8 mouse cellular contexts compared by ENCODE assay signal in the genomic region with DNA sequence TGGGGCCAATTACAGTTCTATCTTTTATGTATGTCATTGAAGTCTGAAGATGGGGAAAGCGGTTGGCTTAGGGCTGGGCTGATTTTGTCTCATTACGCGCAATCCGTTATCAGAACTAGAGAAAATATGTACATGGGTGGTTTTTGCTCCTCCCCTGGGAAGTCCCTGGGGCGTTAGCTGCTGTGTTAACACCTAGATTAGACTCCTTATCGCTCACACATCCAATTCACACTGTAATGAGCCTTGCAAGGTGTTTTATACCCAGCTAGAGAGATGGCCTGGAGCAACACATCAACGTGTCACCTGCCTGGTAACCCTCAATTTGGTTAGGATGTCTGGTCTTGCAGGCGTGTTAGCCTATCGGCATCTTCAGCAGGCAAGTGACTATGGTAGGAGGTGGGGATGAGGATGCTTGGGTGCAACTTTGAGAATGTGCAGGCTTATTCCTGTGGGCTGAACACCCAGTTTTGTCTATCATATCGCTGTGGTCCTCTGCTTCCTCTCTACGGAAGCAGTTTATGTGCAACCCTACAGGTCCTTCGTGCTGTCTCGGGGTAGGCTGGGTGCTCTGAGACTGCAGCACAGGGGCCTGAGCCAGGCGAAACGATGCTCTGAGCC. TPM values are rescaled to one million over a fixed set of nuclear protein-coding genes. Genes with fewer than 3 reads are reported as not detected.
A peak's percentile ranks its signal among the peaks of the same experiment; 100 is the strongest.
DNase-seq lines count a peak whose midpoint lies in the region; ATAC-seq lines count a peak whose summit lies in the region.

No protein-coding gene starts in this region.

- H3K27me3 ChIP-seq in megakaryocyte, embryonic 14.5 days (replicated peaks), result no peaks in the 10 kb centered on the region
- H3K27me3 ChIP-seq in limb, embryonic 11.5 days (ENCODE audit: control insufficient read depth, insufficient read depth, low read length), result no peaks in the 10 kb centered on the region
- no peaks in the 10 kb centered on the region for H3K27me3 ChIP-seq in neural tube, embryonic 13.5 days

- H3K9ac ChIP-seq in limb, embryonic 11.5 days (ENCODE audit: low read length), result no peak overlapping the region
- peak overlapping the region; percentile 100 for H3K9ac ChIP-seq in neural tube, embryonic 13.5 days

- WGBS in limb, embryonic 11.5 days, result 72% methylated on average over 15 of the region's 15 CpGs
- WGBS in neural tube, embryonic 13.5 days, result 76% methylated on average over 15 of the region's 15 CpGs

- H3K4me1 ChIP-seq in megakaryocyte, embryonic 14.5 days, result peaks cover 87% of the 10 kb centered on the region
- H3K4me1 ChIP-seq in limb, embryonic 11.5 days (ENCODE audit: control insufficient read depth, insufficient read depth, low read length), result peaks cover 37% of the 10 kb centered on the region
- H3K4me1 ChIP-seq in neural tube, embryonic 13.5 days (replicated peaks), result peaks cover 73% of the 10 kb centered on the region

- peaks cover 33% of the 10 kb centered on the region for H3K36me3 ChIP-seq in megakaryocyte, embryonic 14.5 days (replicated peaks; ENCODE audit: low read length)
- H3K36me3 ChIP-seq in limb, embryonic 11.5 days (ENCODE audit: control insufficient read depth, insufficient read depth, low read length), result peaks cover 3% of the 10 kb centered on the region; the same call in 1 of the 2 replicates
- peaks cover 35% of the 10 kb centered on the region for H3K36me3 ChIP-seq in neural tube, embryonic 13.5 days

- peak overlapping the region; percentile 94 for H3K4me2 ChIP-seq in limb, embryonic 11.5 days (ENCODE audit: low read depth, severe bottlenecking)
- peak overlapping the region; percentile 99 for H3K4me2 ChIP-seq in neural tube, embryonic 13.5 days

- no peak for ATAC-seq in megakaryocyte, adult 5-6 weeks (ENCODE audit: poor library complexity, severe bottlenecking)
- peak; percentile 26 for ATAC-seq in erythroblast, adult 5-6 weeks (replicated peaks; ENCODE audit: low FRiP score, poor library complexity, severe bottlenecking)
- no peak for ATAC-seq in limb, embryonic 11.5 days (ENCODE audit: insufficient number of reproducible peaks, low FRiP score, low TSS enrichment, low read depth)
- no peak for ATAC-seq in neural tube, embryonic 13.5 days (ENCODE audit: low read depth)

- peak overlapping the region; percentile 96 for H3K4me3 ChIP-seq in megakaryocyte, embryonic 14.5 days (replicated peaks)
- peak overlapping the region; percentile 98 for H3K4me3 ChIP-seq in limb, embryonic 11.5 days (ENCODE audit: low read depth, low read length)
- H3K4me3 ChIP-seq in neural tube, embryonic 13.5 days, result peak overlapping the region; percentile 98

- peak overlapping the region; percentile 49; the same call in 1 of the 2 replicates for H3K27ac ChIP-seq in limb, embryonic 11.5 days (replicated peaks; ENCODE audit: low read depth, low read length)
- peak overlapping the region; percentile 98 for H3K27ac ChIP-seq in neural tube, embryonic 13.5 days (replicated peaks)

- peak; percentile 22 for DNase-seq in limb, embryonic 11.5 days (ENCODE audit: low spot score)
- DNase-seq in cerebellum, adult 9-10 months, result no peak
- no peak for DNase-seq in thymus, adult 18-20 months
- DNase-seq in kidney, adult 11 months, result no peak

- no peaks in the 10 kb centered on the region for H3K9me3 ChIP-seq in megakaryocyte, embryonic 14.5 days
- no peaks in the 10 kb centered on the region for H3K9me3 ChIP-seq in limb, embryonic 11.5 days (ENCODE audit: control insufficient read depth, low read length)
- H3K9me3 ChIP-seq in neural tube, embryonic 13.5 days, result no peaks in the 10 kb centered on the region

RNA-seq across cellular contexts. Expression of gene Ehbp1l1, which starts 1.0 kb away (rescaled TPM):
- 203 and 207 TPM in 2 replicates for polyA plus RNA-seq in megakaryocyte, embryonic 14.5 days (2012; ENCODE audit: insufficient read depth, low replicate concordance)
- 30.8 and 31.0 TPM in 2 replicates for total RNA-seq in megakaryocyte, adult 5-6 weeks (2015)
- total RNA-seq in megakaryocyte, adult 5-6 weeks (2017), result 118 and 119 TPM in 2 replicates
- 27.5 and 57.9 TPM in 2 replicates for total RNA-seq in erythroblast, adult 5-6 weeks (2015; ENCODE audit: low replicate concordance)
- 236 and 446 TPM in 2 replicates for total RNA-seq in erythroblast, adult 5-6 weeks (2017; ENCODE audit: low replicate concordance)
- polyA plus RNA-seq in limb, embryonic 11.5 days (2014; fragmentation: Nextera tagmentation; extraction: Ambion mirVana), result 5.8 and 6.1 TPM in 2 replicates
- 8.3 and 9.6 TPM in 2 replicates for polyA plus RNA-seq in neural tube, embryonic 13.5 days (2015; fragmentation: Nextera tagmentation; extraction: Ambion mirVana)

RNA-seq across cellular contexts. Expression of gene Fam89b, which starts 2.4 kb away (rescaled TPM):
- 84.3 and 173 TPM in 2 replicates for polyA plus RNA-seq in megakaryocyte, embryonic 14.5 days (2012; ENCODE audit: insufficient read depth, low replicate concordance)
- 95.7 and 114 TPM in 2 replicates for total RNA-seq in megakaryocyte, adult 5-6 weeks (2015)
- 65.5 and 78.8 TPM in 2 replicates for total RNA-seq in megakaryocyte, adult 5-6 weeks (2017)
- total RNA-seq in erythroblast, adult 5-6 weeks (2015; ENCODE audit: low replicate concordance), result 11.5 and 30.4 TPM in 2 replicates
- 8.5 and 10.5 TPM in 2 replicates for total RNA-seq in erythroblast, adult 5-6 weeks (2017; ENCODE audit: low replicate concordance)
- 147 and 152 TPM in 2 replicates for polyA plus RNA-seq in limb, embryonic 11.5 days (2014; fragmentation: Nextera tagmentation; extraction: Ambion mirVana)
- 186 and 194 TPM in 2 replicates for polyA plus RNA-seq in neural tube, embryonic 13.5 days (2015; fragmentation: Nextera tagmentation; extraction: Ambion mirVana)

RNA-seq across cellular contexts. Expression of gene Ltbp3, which starts 13.6 kb away (rescaled TPM):
- polyA plus RNA-seq in megakaryocyte, embryonic 14.5 days (2012; ENCODE audit: insufficient read depth, low replicate concordance), result 1.3 and 7.9 TPM in 2 replicates
- total RNA-seq in megakaryocyte, adult 5-6 weeks (2015), result 1.5 TPM in 1 of 2 replicates, not detected in the other
- 0.18 and 2.8 TPM in 2 replicates for total RNA-seq in megakaryocyte, adult 5-6 weeks (2017)
- total RNA-seq in erythroblast, adult 5-6 weeks (2015; ENCODE audit: low replicate concordance), result 0.63 TPM in 1 of 2 replicates, not detected in the other
- total RNA-seq in erythroblast, adult 5-6 weeks (2017; ENCODE audit: low replicate concordance), result 0.68 TPM in 1 of 2 replicates, not detected in the other
- polyA plus RNA-seq in limb, embryonic 11.5 days (2014; fragmentation: Nextera tagmentation; extraction: Ambion mirVana), result 3.0 and 9.7 TPM in 2 replicates
- polyA plus RNA-seq in neural tube, embryonic 13.5 days (2015; fragmentation: Nextera tagmentation; extraction: Ambion mirVana), result 16.0 and 17.0 TPM in 2 replicates

RNA-seq across cellular contexts. Expression of gene Kcnk7, which starts 22.9 kb away (rescaled TPM):
- not detected in 2 replicates for polyA plus RNA-seq in megakaryocyte, embryonic 14.5 days (2012; ENCODE audit: insufficient read depth, low replicate concordance)
- not detected in 2 replicates for total RNA-seq in megakaryocyte, adult 5-6 weeks (2015)
- not detected in 2 replicates for total RNA-seq in megakaryocyte, adult 5-6 weeks (2017)
- not detected in 2 replicates for total RNA-seq in erythroblast, adult 5-6 weeks (2015; ENCODE audit: low replicate concordance)
- total RNA-seq in erythroblast, adult 5-6 weeks (2017; ENCODE audit: low replicate concordance), result not detected in 2 replicates
- not detected in 2 replicates for polyA plus RNA-seq in limb, embryonic 11.5 days (2014; fragmentation: Nextera tagmentation; extraction: Ambion mirVana)
- not detected in 2 replicates for polyA plus RNA-seq in neural tube, embryonic 13.5 days (2015; fragmentation: Nextera tagmentation; extraction: Ambion mirVana)

RNA-seq across cellular contexts. Expression of gene Pcnx3, which starts 38.4 kb away (rescaled TPM):
- 161 and 607 TPM in 2 replicates for polyA plus RNA-seq in megakaryocyte, embryonic 14.5 days (2012; ENCODE audit: insufficient read depth, low replicate concordance)
- 25.9 and 33.1 TPM in 2 replicates for total RNA-seq in megakaryocyte, adult 5-6 weeks (2015)
- 19.3 and 19.6 TPM in 2 replicates for total RNA-seq in megakaryocyte, adult 5-6 weeks (2017)
- 10.7 and 16.3 TPM in 2 replicates for total RNA-seq in erythroblast, adult 5-6 weeks (2015; ENCODE audit: low replicate concordance)
- total RNA-seq in erythroblast, adult 5-6 weeks (2017; ENCODE audit: low replicate concordance), result 14.8 and 20.3 TPM in 2 replicates
- 29.1 and 32.2 TPM in 2 replicates for polyA plus RNA-seq in limb, embryonic 11.5 days (2014; fragmentation: Nextera tagmentation; extraction: Ambion mirVana)
- 23.0 TPM in 2 replicates for polyA plus RNA-seq in neural tube, embryonic 13.5 days (2015; fragmentation: Nextera tagmentation; extraction: Ambion mirVana)

Comparison
In these comparisons a context has a peak if more than half of its experiments do, and no peak if none do; other contexts are left out.
1. RNA of gene Ehbp1l1, which starts 1.0 kb away (polyA plus RNA-seq): 203 to 207 TPM in megakaryocyte, embryonic 14.5 days; 8.3 to 9.6 TPM in neural tube, embryonic 13.5 days and 5.8 to 6.1 TPM in limb, embryonic 11.5 days; every median in the first group is over 10 times any median in the second.
2. Peak in every context shown above with its lines, with median percentiles within 50 percentile points of each other: H3K4me3 ChIP-seq.